Mouse (Mus musculus): ENCODE data around the gene Ppp2r2c. TPM values are rescaled to one million over a fixed set of nuclear protein-coding genes. Genes with fewer than 3 reads are reported as not detected.

Gene Ppp2r2c
- polyA plus RNA-seq, 1 experiment from 2014 or later: 1.2 TPM

- H3K36me3 ChIP-seq (ENCODE audit: control insufficient read depth, insufficient read depth, low read length): no peaks in the 10 kb centered on the region
- H3K4me1 ChIP-seq (ENCODE audit: control insufficient read depth, insufficient read depth, low read length): no peaks in the 10 kb centered on the region
- no peaks in the 10 kb centered on the region for H3K9me3 ChIP-seq (ENCODE audit: control insufficient read depth, low read length)
- no peak overlapping the region for H3K4me3 ChIP-seq (ENCODE audit: low read depth, low read length)
- no peak overlapping the region for H3K4me2 ChIP-seq
- WGBS: 78% methylated on average over 11 of the region's 11 CpGs
- DNase-seq (ENCODE audit: low spot score, missing footprints): no peak
- no peaks in the 10 kb centered on the region for H3K27me3 ChIP-seq (ENCODE audit: control insufficient read depth, insufficient read depth, low read length)
- no peak for ATAC-seq (ENCODE audit: low FRiP score)
- no peak overlapping the region for H3K27ac ChIP-seq (ENCODE audit: low read depth, low read length)
- H3K9ac ChIP-seq (ENCODE audit: low read length): no peak overlapping the region
Observed at GRCm38 (mm10) chr5:36898415-36899109, 30.2 kb downstream of the Ppp2r2c start.

GRCm38 (mm10) chr5:36899392-36899791 is 31.1 kb downstream of the Ppp2r2c start:
- H3K4me1 ChIP-seq (ENCODE audit: control insufficient read depth, insufficient read depth, low read length): no peaks in the 10 kb centered on the region
- 76% methylated on average over 5 of the region's 5 CpGs for WGBS

GRCm38 (mm10) chr5:36900189-36900619 is 31.9 kb downstream of the Ppp2r2c start:
- ATAC-seq (ENCODE audit: low FRiP score) (no peak), DNase-seq (ENCODE audit: low spot score, missing footprints) (no peak)
- Histone ChIP-seq H3K4me1 (ENCODE audit: control insufficient read depth, insufficient read depth, low read length) (no peaks in the 10 kb centered on the region), H3K4me3 (ENCODE audit: low read depth, low read length) (no peak overlapping the region), H3K4me2 (no peak overlapping the region), H3K9me3 (ENCODE audit: control insufficient read depth, low read length) (no peaks in the 10 kb centered on the region), H3K36me3 (ENCODE audit: control insufficient read depth, insufficient read depth, low read length) (no peaks in the 10 kb centered on the region), H3K9ac (ENCODE audit: low read length) (no peak overlapping the region), H3K27me3 (ENCODE audit: control insufficient read depth, insufficient read depth, low read length) (no peaks in the 10 kb centered on the region), H3K27ac (ENCODE audit: low read depth, low read length) (no peak overlapping the region)
- WGBS: 72% methylated on average over 6 of the region's 6 CpGs

More at GRCm38 (mm10) chr5:36899392-36899791, 31.1 kb downstream of the Ppp2r2c start:
- no peak overlapping the region for H3K4me3 ChIP-seq (ENCODE audit: low read depth, low read length)
- H3K9ac ChIP-seq (ENCODE audit: low read length): no peak overlapping the region
- no peak overlapping the region for H3K4me2 ChIP-seq
- H3K36me3 ChIP-seq (ENCODE audit: control insufficient read depth, insufficient read depth, low read length): no peaks in the 10 kb centered on the region
- no peak overlapping the region for H3K27ac ChIP-seq (ENCODE audit: low read depth, low read length)
- H3K9me3 ChIP-seq (ENCODE audit: control insufficient read depth, low read length): no peaks in the 10 kb centered on the region
- no peak for ATAC-seq (ENCODE audit: low FRiP score)
- DNase-seq (ENCODE audit: low spot score, missing footprints): no peak
- H3K27me3 ChIP-seq (ENCODE audit: control insufficient read depth, insufficient read depth, low read length): no peaks in the 10 kb centered on the region

- WGBS: 73% methylated on average over 2 of the region's 2 CpGs
- Histone ChIP-seq H3K4me2 (no peak overlapping the region), H3K9ac (ENCODE audit: low read length) (no peak overlapping the region), H3K27me3 (ENCODE audit: control insufficient read depth, insufficient read depth, low read length) (no peaks in the 10 kb centered on the region), H3K36me3 (ENCODE audit: control insufficient read depth, insufficient read depth, low read length) (no peaks in the 10 kb centered on the region), H3K4me1 (ENCODE audit: control insufficient read depth, insufficient read depth, low read length) (no peaks in the 10 kb centered on the region), H3K27ac (ENCODE audit: low read depth, low read length) (no peak overlapping the region), H3K9me3 (ENCODE audit: control insufficient read depth, low read length) (no peaks in the 10 kb centered on the region), H3K4me3 (ENCODE audit: low read depth, low read length) (no peak overlapping the region)
- DNase-seq (ENCODE audit: low spot score, missing footprints) (no peak), ATAC-seq (ENCODE audit: low FRiP score) (no peak)
Observed at GRCm38 (mm10) chr5:36902807-36903206, 34.5 kb downstream of the Ppp2r2c start.

GRCm38 (mm10) chr5:36904131-36904530 is 35.8 kb downstream of the Ppp2r2c start:
- Histone ChIP-seq H3K9ac (ENCODE audit: low read length) (no peak overlapping the region), H3K27me3 (ENCODE audit: control insufficient read depth, insufficient read depth, low read length) (no peaks in the 10 kb centered on the region), H3K36me3 (ENCODE audit: control insufficient read depth, insufficient read depth, low read length) (no peaks in the 10 kb centered on the region), H3K4me2 (no peak overlapping the region), H3K4me1 (ENCODE audit: control insufficient read depth, insufficient read depth, low read length) (no peaks in the 10 kb centered on the region), H3K9me3 (ENCODE audit: control insufficient read depth, low read length) (no peaks in the 10 kb centered on the region), H3K27ac (ENCODE audit: low read depth, low read length) (no peak overlapping the region), H3K4me3 (ENCODE audit: low read depth, low read length) (no peak overlapping the region)
- DNase-seq (ENCODE audit: low spot score, missing footprints) (no peak), ATAC-seq (ENCODE audit: low FRiP score) (no peak)
- 86% methylated on average over 2 of the region's 2 CpGs for WGBS

GRCm38 (mm10) chr5:36904703-36905102 is 36.4 kb downstream of the Ppp2r2c start:
- Histone ChIP-seq H3K36me3 (ENCODE audit: control insufficient read depth, insufficient read depth, low read length) (no peaks in the 10 kb centered on the region), H3K4me1 (ENCODE audit: control insufficient read depth, insufficient read depth, low read length) (no peaks in the 10 kb centered on the region), H3K4me3 (ENCODE audit: low read depth, low read length) (no peak overlapping the region), H3K27me3 (ENCODE audit: control insufficient read depth, insufficient read depth, low read length) (no peaks in the 10 kb centered on the region), H3K4me2 (no peak overlapping the region), H3K9me3 (ENCODE audit: control insufficient read depth, low read length) (no peaks in the 10 kb centered on the region), H3K9ac (ENCODE audit: low read length) (no peak overlapping the region), H3K27ac (ENCODE audit: low read depth, low read length) (no peak overlapping the region)
- ATAC-seq (ENCODE audit: low FRiP score): no peak
- WGBS: 82% methylated on average over 9 of the region's 9 CpGs
- DNase-seq (ENCODE audit: low spot score, missing footprints): no peak

GRCm38 (mm10) chr5:36905216-36905615 is 36.9 kb downstream of the Ppp2r2c start:
- no peak overlapping the region for H3K4me3 ChIP-seq (ENCODE audit: low read depth, low read length)
- H3K36me3 ChIP-seq (ENCODE audit: control insufficient read depth, insufficient read depth, low read length): no peaks in the 10 kb centered on the region
- H3K9ac ChIP-seq (ENCODE audit: low read length): no peak overlapping the region
- no peaks in the 10 kb centered on the region for H3K27me3 ChIP-seq (ENCODE audit: control insufficient read depth, insufficient read depth, low read length)
- H3K4me1 ChIP-seq (ENCODE audit: control insufficient read depth, insufficient read depth, low read length): no peaks in the 10 kb centered on the region
- no peaks in the 10 kb centered on the region for H3K9me3 ChIP-seq (ENCODE audit: control insufficient read depth, low read length)
- H3K27ac ChIP-seq (ENCODE audit: low read depth, low read length): no peak overlapping the region
- ATAC-seq (ENCODE audit: low FRiP score) (no peak), DNase-seq (ENCODE audit: low spot score, missing footprints) (no peak)
- no peak overlapping the region for H3K4me2 ChIP-seq
- 78% methylated on average over 8 of the region's 8 CpGs for WGBS

- Histone ChIP-seq H3K36me3 (ENCODE audit: control insufficient read depth, insufficient read depth, low read length) (no peaks in the 10 kb centered on the region), H3K4me3 (ENCODE audit: low read depth, low read length) (no peak overlapping the region), H3K9ac (ENCODE audit: low read length) (no peak overlapping the region), H3K27me3 (ENCODE audit: control insufficient read depth, insufficient read depth, low read length) (no peaks in the 10 kb centered on the region), H3K27ac (ENCODE audit: low read depth, low read length) (no peak overlapping the region), H3K4me2 (no peak overlapping the region), H3K9me3 (ENCODE audit: control insufficient read depth, low read length) (no peaks in the 10 kb centered on the region), H3K4me1 (ENCODE audit: control insufficient read depth, insufficient read depth, low read length) (no peaks in the 10 kb centered on the region)
- no peak for DNase-seq (ENCODE audit: low spot score, missing footprints)
- 62% methylated on average over 10 of the region's 10 CpGs for WGBS
- no peak for ATAC-seq (ENCODE audit: low FRiP score)
Observed at GRCm38 (mm10) chr5:36907695-36908094, 39.4 kb downstream of the Ppp2r2c start.

GRCm38 (mm10) chr5:36909545-36909944 is 41.2 kb downstream of the Ppp2r2c start:
- H3K27me3 ChIP-seq (ENCODE audit: control insufficient read depth, insufficient read depth, low read length): no peaks in the 10 kb centered on the region
- no peaks in the 10 kb centered on the region for H3K9me3 ChIP-seq (ENCODE audit: control insufficient read depth, low read length)
- H3K4me3 ChIP-seq (ENCODE audit: low read depth, low read length): no peak overlapping the region
- no peaks in the 10 kb centered on the region for H3K4me1 ChIP-seq (ENCODE audit: control insufficient read depth, insufficient read depth, low read length)
- H3K9ac ChIP-seq (ENCODE audit: low read length): no peak overlapping the region
- ATAC-seq (ENCODE audit: low FRiP score) (no peak), DNase-seq (ENCODE audit: low spot score, missing footprints) (no peak)
- no peak overlapping the region for H3K27ac ChIP-seq (ENCODE audit: low read depth, low read length)
- H3K36me3 ChIP-seq (ENCODE audit: control insufficient read depth, insufficient read depth, low read length): no peaks in the 10 kb centered on the region
- no peak overlapping the region for H3K4me2 ChIP-seq
- 89% methylated on average over 21 of the region's 21 CpGs for WGBS

Measured in midbrain, embryonic 11.5 days (tissue).